Mouse (Mus musculus) midbrain, embryonic 11.5 days (tissue): Measurements from ENCODE around the gene Fam104a. TPM values are rescaled to one million over a fixed set of nuclear protein-coding genes. Genes with fewer than 3 reads are reported as not detected.

Source experiments
- ATAC-seq: fragments of 200-750 bp; cut with Nextera tagmentation; 2 replicates; pipeline ENCODE4 v1.8.0; 2017; ENCODE audit warnings: moderate TSS enrichment, moderate library complexity; ENCODE audit not compliant: low FRiP score
- DNase-seq: peaks from one replicate; pipeline ENCODE4 v3.0.0; 2015; ENCODE audit warnings: low spot score; ENCODE audit errors: missing footprints
- H3K27ac ChIP-seq: fragments of 300-500 bp; sonication (generic); 2 replicates; pipeline ENCODE4 v1.5.1; 2014; ENCODE audit warnings: low read depth, low read length
- H3K27me3 ChIP-seq: fragments of 300-500 bp; sonication (generic); 2 replicates; pipeline ENCODE4 v1.6.1; 2014; ENCODE audit warnings: mild to moderate bottlenecking, low read length, moderate library complexity, mixed read lengths; ENCODE audit not compliant: control insufficient read depth, insufficient read depth
- H3K36me3 ChIP-seq: fragments of 300-500 bp; sonication (generic); 2 replicates; pipeline ENCODE4 v1.6.1; 2014; ENCODE audit warnings: mild to moderate bottlenecking, low read length, moderate library complexity, mixed read lengths; ENCODE audit not compliant: control insufficient read depth, insufficient read depth
- H3K4me1 ChIP-seq: fragments of 300-500 bp; sonication (generic); 2 replicates; pipeline ENCODE4 v1.6.1; 2014; ENCODE audit warnings: low read length; ENCODE audit not compliant: control insufficient read depth, insufficient read depth
- H3K4me2 ChIP-seq: fragments of 300-500 bp; sonication (generic); 2 replicates; pipeline ENCODE4 v1.6.1; 2014; ENCODE audit warnings: mild to moderate bottlenecking, moderate library complexity
- H3K4me3 ChIP-seq: fragments of 300-500 bp; sonication (generic); 2 replicates; pipeline ENCODE4 v1.5.1; 2014; ENCODE audit warnings: low read depth, low read length
- H3K9ac ChIP-seq: fragments of 300-500 bp; sonication (generic); 2 replicates; pipeline ENCODE4 v1.6.1; 2014; ENCODE audit warnings: low read length
- H3K9me3 ChIP-seq: fragments of 300-500 bp; sonication (generic); 2 replicates; pipeline ENCODE4 v1.6.1; 2016; ENCODE audit warnings: low read length; ENCODE audit not compliant: control insufficient read depth
- WGBS: fragments of 180-500 bp; shearing (Covaris S2); extraction: QIAGEN DNeasy Blood & Tissue Kit; methylation state at CpG from one replicate; pipeline ENCODE4 v1.1.7; 2014; 5-methylcytosine and 5-hydroxymethylcytosine counted together
- polyA plus RNA-seq: library from polyadenylated mRNA; unstranded; fragments of >200 nt; fragmentation: Nextera tagmentation; extraction: Ambion mirVana; gene quantifications from 2 replicates; pipeline ENCODE4 v1.2.1, GENCODE M21; 2014

Fam104a gene
- polyA plus RNA-seq, result 50.9 and 54.6 TPM in 2 replicates

GRCm38 (mm10) chr11:113683957-113684706 lies at the start of gene Fam104a, which contains the start of gene D11Wsu47e:
Gene Fam104a (minus strand): TSS chr11:113684155.
Gene D11Wsu47e (plus strand): TSS chr11:113684412.
- DNase-seq (peak; percentile 99), ATAC-seq (peak; percentile 94)
- Histone ChIP-seq H3K9me3 (no peaks in the 10 kb centered on the region), H3K27ac (peak within 1 kb of the TSS; percentile 95), H3K9ac (peak within 1 kb of the TSS; percentile 85), H3K4me2 (peak within 1 kb of the TSS; percentile 89), H3K4me1 (peaks cover 26% of the 10 kb centered on the region), H3K36me3 (peaks cover 4% of the 10 kb centered on the region; the same call in 1 of the 2 replicates), H3K27me3 (no peaks in the 10 kb centered on the region), H3K4me3 (peak within 1 kb of the TSS; percentile 90)
- 0% methylated on average over 69 of the region's 73 CpGs for WGBS

GRCm38 (mm10) chr11:113731945-113732612 lies 48.1 kb upstream of the Fam104a start:
- 92% methylated on average over 10 of the region's 10 CpGs for WGBS
- Histone ChIP-seq H3K4me2 (no peak overlapping the region), H3K4me3 (no peak overlapping the region), H3K36me3 (peaks cover 20% of the 10 kb centered on the region), H3K27me3 (no peaks in the 10 kb centered on the region), H3K4me1 (peaks cover 9% of the 10 kb centered on the region), H3K9ac (no peak overlapping the region), H3K27ac (no peak overlapping the region), H3K9me3 (no peaks in the 10 kb centered on the region)
- DNase-seq (no peak), ATAC-seq (no peak)

- Histone ChIP-seq H3K4me3 (no peak overlapping the region), H3K9me3 (no peaks in the 10 kb centered on the region), H3K27ac (no peak overlapping the region), H3K27me3 (no peaks in the 10 kb centered on the region), H3K4me2 (no peak overlapping the region), H3K36me3 (peaks cover 30% of the 10 kb centered on the region), H3K9ac (no peak overlapping the region), H3K4me1 (peaks cover 9% of the 10 kb centered on the region)
- 86% methylated on average over 3 of the region's 3 CpGs for WGBS
- DNase-seq (no peak), ATAC-seq (no peak)
Observed at GRCm38 (mm10) chr11:113730879-113731278, 46.9 kb upstream of the Fam104a start.

GRCm38 (mm10) chr11:113729917-113730316 lies 46.0 kb upstream of the Fam104a start:
- ATAC-seq, result no peak
- H3K4me3 ChIP-seq, result no peak overlapping the region
- H3K4me2 ChIP-seq, result no peak overlapping the region
- H3K27ac ChIP-seq, result no peak overlapping the region
- DNase-seq, result no peak
- H3K27me3 ChIP-seq, result no peaks in the 10 kb centered on the region
- 69% methylated on average over 8 of the region's 8 CpGs for WGBS
- H3K9ac ChIP-seq, result no peak overlapping the region
- peaks cover 9% of the 10 kb centered on the region for H3K4me1 ChIP-seq
- H3K36me3 ChIP-seq, result peaks cover 30% of the 10 kb centered on the region
- no peaks in the 10 kb centered on the region for H3K9me3 ChIP-seq

GRCm38 (mm10) chr11:113729239-113729638 lies 45.3 kb upstream of the Fam104a start:
- Histone ChIP-seq H3K9ac (no peak overlapping the region), H3K4me2 (no peak overlapping the region), H3K4me3 (no peak overlapping the region), H3K27me3 (no peaks in the 10 kb centered on the region), H3K9me3 (no peaks in the 10 kb centered on the region), H3K27ac (no peak overlapping the region), H3K4me1 (peaks cover 4% of the 10 kb centered on the region), H3K36me3 (peaks cover 30% of the 10 kb centered on the region)
- ATAC-seq (no peak), DNase-seq (no peak)
- 84% methylated on average over 21 of the region's 21 CpGs for WGBS

- ATAC-seq, result no peak
- Histone ChIP-seq H3K27me3 (no peaks in the 10 kb centered on the region), H3K36me3 (peaks cover 30% of the 10 kb centered on the region), H3K4me3 (no peak overlapping the region), H3K4me2 (no peak overlapping the region), H3K9ac (no peak overlapping the region), H3K9me3 (no peaks in the 10 kb centered on the region), H3K27ac (no peak overlapping the region), H3K4me1 (no peaks in the 10 kb centered on the region)
- 77% methylated on average over 6 of the region's 6 CpGs for WGBS
- no peak for DNase-seq
Observed at GRCm38 (mm10) chr11:113727992-113728391, 44.0 kb upstream of the Fam104a start.

GRCm38 (mm10) chr11:113726994-113727888 lies 43.3 kb upstream of the Fam104a start:
- DNase-seq, result no peak
- Histone ChIP-seq H3K9me3 (no peaks in the 10 kb centered on the region), H3K27ac (no peak overlapping the region), H3K27me3 (no peaks in the 10 kb centered on the region), H3K4me2 (no peak overlapping the region), H3K36me3 (peaks cover 30% of the 10 kb centered on the region), H3K9ac (no peak overlapping the region), H3K4me3 (no peak overlapping the region), H3K4me1 (no peaks in the 10 kb centered on the region)
- no peak for ATAC-seq
- WGBS, result 87% methylated on average over 14 of the region's 14 CpGs

GRCm38 (mm10) chr11:113725235-113726048 lies 41.5 kb upstream of the Fam104a start:
- Histone ChIP-seq H3K9me3 (no peaks in the 10 kb centered on the region), H3K27ac (no peak overlapping the region; the same call in 1 of the 2 replicates), H3K36me3 (peaks cover 30% of the 10 kb centered on the region), H3K27me3 (no peaks in the 10 kb centered on the region), H3K4me2 (no peak overlapping the region), H3K9ac (no peak overlapping the region), H3K4me3 (no peak overlapping the region), H3K4me1 (no peaks in the 10 kb centered on the region)
- 80% methylated on average over 4 of the region's 4 CpGs for WGBS
- ATAC-seq, result no peak
- DNase-seq, result no peak
